Mouse (Mus musculus) heart, postnatal 4 days (tissue): ENCODE measurements around the gene Cacng5. TPM values are rescaled to one million over a fixed set of nuclear protein-coding genes. Genes with fewer than 3 reads are reported as not detected.

Experiments used
- DNase-seq: peaks from one replicate; pipeline ENCODE4 v3.0.0; 2021
- total RNA-seq, 2 experiments: library from RNA; stranded (reverse); gene quantifications; 2 replicates each; pipeline ENCODE4 v1.2.3; 2021

The Cacng5 gene
- total RNA-seq, 2 experiments from 2014 or later: 0.10 to 0.11 TPM

DNA sequence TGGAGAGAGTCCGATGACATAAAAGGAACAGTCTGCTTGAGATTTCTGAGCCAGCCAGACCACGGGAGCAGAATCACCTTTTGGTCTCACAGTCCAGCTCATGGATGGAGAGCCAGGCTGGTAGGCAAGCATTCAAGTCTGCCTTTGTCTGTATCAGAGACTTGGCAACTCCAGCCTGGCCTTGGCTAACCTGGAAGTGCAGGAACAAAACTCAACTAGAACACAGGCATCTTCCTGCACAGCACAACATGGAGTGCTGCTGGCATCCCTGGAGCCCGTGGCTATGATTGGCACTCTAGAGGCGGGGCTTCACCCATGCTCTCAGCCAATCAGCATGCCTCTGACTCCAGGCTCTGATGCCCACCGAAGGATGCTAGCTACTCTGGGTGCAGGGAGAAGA, 38.0 kb downstream of the Cacng5 start:
- no peak for DNase-seq

DNA sequence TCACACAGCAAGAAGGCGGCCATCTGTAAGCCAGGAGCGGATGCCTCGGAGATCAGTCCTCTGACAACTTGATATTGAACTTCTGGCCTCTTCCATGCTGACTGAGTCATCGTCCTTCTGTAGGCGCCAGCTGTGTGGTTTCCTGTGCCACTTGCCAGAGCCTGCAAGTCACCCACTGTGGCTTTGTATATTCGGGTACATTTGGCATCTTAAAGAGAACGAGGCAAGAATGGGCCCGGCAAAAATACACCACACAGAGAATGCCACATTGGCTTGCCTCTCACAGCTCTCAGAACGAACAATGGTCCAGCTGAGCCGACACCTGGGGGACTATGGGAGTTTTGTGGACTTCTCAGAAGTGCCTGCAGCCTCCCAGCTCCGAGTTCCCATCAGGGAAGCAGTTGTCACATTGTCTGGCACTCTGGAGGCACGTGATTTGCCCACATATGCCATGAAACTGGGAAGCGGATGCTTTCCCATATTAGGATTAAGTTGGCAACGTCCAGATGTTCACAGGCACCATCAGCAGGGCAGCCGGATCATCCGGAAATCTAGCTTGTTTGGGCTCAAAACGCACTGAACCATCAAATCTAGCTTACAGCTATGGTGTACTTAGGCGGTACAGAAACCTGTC, 38.9 kb downstream of the Cacng5 start:
- DNase-seq: no peak

DNA sequence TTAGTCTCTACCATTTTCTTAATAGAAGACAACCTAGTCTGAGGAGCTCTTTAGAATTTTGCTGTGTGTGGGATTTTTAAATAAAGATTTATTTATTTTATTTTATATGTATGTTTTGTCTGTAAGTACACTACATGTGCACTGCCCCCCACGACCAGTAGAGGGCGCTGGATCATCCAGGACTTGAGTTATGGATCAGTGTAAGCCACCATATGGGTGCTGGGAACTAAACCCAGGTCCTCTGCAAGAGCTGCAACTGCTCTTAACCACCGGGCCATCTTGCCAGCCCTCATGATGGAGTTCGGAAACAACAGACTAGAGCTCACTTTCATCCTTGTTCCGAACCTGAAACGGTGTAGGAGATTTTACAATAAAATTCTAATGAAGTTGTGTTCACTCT, 42.1 kb downstream of the Cacng5 start:
- DNase-seq: no peak

DNA sequence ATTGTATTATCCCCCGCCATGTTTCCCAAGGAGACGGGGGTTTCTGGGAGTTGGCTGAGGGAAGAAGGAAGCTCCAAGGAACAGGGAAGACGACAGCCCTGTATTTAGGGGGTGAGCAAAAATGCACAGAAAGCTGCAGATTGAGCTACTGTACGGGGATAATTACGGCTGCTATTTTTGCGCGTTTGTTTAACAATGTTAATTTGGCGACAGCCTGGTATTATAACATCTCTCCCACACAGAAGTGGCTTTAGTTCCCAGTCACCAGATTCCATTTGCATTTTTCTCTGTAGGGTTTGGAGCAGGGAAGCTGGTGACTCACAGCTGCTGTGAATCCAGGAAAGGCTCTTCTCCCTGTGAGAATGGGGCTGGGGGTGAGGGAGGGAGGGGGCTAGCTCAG, 47.3 kb downstream of the Cacng5 start:
- no peak for DNase-seq

DNA sequence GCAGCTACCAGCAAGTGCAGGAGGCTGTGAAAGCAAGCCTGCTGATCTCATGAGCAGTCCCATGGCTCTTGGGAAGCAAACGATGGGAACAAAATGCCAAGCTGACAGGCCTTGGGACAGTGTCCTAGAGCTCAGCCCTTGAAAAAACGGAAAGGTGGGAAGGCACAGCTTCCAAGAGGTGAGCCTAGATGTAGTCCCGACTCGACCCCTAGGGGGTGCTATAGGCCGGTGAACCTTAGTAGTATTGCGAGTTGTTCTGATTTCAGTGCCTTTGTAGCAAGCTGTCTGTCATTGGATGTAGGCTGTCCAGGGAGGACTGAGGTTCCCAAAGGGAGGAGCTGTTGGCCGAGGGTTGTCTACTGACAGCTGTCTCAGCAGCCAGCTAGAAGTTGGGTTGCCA, 49.7 kb downstream of the Cacng5 start:
- peak; percentile 81 for DNase-seq

DNA sequence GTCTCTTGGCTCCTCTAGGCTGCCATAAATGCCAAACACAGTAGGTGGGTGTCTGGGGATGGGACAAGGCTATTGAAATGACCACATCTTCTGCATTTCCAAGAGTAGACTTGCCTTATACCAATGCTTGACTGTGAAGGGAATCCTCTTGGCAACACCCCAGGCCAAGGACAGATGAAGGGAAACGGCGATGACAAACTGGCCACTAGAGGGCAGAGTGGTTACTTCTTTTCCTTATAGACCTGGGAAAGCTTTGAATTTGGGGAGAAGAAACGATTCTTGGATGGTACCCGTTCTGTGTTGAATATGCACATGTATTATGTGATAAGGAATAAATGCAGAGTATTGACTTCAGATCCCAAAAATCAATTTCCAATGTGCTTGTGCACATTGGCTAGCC, 50.8 kb downstream of the Cacng5 start:
- DNase-seq: peak; percentile 79

DNA sequence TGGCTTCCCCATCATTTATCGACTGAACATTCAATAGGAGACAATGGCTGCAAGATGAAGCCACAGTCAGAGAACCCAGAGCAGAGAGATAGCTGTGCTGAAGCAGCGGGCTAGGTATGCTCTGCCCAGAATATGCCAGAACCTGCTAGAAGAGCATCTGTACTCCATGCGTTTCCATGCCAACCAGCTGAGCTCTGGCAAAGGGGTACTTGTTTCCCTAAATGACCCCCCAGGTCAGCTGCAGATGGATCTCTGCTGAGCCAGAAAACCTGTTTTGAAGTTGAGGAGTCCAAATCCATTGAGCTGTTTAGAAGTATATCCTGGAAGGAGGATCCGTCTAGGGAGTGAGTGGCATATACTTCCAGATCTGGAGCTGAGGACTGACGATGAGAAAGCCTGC, 53.1 kb downstream of the Cacng5 start:
- no peak for DNase-seq

DNA sequence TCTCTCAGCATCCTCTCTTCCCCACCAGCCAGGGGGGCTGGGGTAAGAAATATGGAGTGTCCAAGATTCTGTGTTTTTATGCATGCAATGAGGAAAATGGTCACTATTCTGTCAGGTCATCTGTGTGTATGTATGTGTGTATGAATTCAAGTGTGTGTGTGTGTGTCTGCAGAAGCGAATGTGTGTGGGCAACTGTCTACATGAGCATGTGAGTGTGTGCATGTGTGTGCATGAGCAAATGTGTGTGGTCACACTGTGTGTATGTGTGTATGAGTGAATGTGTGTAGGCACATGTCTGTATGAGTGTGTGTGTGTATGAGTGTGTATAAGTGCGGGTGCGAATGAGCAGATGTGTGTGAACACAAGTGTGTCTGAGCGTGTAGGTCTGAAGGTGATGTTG, 55.0 kb downstream of the Cacng5 start:
- no peak for DNase-seq

DNA sequence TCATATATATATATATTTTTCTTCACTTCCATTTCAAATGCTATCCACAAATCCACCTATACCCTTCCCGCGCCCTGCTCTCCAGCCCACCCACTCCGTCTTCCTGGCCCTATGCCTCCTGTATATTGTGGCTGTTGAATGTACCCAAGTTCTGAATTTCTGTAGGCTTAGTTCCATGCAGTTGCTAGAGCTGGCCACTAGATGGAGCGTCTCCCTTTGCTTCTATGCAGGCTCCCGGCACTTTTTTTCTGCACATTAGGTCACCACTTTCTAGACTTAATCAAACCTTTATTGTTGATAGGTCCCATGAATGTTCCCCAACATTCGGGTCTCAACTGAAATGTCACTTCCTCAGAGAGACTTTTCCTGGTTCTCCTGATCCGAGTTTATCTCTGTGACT, 55.6 kb downstream of the Cacng5 start:
- peak; percentile 55 for DNase-seq

DNA sequence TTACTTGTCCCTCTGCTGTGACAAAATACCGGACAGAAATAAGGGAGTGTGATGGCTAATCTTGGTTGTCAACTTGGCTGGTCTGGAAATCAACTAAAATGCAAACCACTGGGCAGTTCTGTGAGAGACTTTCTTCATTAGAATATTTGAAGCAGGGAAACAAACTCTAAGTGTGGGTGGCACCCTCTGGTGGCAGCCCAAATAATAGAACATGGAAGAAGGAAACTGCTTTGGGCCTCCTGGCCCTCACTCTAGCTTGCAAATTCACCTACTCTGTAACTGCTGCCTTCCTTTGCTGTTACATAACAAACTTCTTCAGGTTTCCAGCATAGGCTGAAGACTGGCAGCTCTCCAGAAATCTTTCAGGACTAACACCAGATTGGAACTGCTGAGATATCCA, 61.8 kb downstream of the Cacng5 start:
- DNase-seq: peak; percentile 61

DNA sequence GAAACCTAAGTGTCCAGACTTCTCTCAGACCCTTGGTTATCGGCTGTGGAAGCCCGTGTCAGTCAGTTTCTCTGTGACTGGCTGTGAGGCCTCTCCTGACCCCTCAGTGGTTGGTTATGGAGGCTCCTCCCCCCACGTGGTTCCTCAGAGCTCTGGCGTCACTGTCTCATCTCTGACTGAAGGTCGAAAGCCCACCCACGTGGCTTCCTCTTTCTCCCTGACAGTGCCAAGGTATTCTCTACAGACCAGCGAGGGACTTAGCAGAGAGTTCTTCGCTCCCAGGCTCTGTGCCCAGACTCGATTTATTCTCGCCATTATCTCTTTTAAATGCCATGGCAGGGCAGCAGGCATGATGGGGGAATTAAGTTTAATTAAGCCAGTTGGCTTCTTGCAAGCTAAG, 65.2 kb downstream of the Cacng5 start:
- DNase-seq: peak; percentile 9

DNA sequence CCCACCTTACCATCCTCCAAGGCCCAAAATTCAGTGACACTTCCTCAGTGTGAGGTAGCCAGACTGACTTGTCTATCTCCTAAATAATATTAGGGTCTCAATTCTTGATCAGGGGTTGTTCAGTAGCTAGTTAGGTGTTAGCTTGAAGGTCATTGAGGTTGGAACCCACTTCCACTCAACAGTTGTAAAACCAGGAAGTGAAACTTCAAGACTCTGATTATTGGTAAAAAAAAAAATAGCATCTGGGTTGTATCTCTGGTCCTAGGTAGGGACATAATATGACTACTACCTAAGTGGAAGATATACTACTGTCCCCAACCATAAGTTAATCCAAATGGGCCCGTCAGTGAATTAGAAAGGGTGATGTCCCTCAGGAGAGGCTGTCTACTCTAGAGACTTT, 70.7 kb downstream of the Cacng5 start:
- no peak for DNase-seq

DNA sequence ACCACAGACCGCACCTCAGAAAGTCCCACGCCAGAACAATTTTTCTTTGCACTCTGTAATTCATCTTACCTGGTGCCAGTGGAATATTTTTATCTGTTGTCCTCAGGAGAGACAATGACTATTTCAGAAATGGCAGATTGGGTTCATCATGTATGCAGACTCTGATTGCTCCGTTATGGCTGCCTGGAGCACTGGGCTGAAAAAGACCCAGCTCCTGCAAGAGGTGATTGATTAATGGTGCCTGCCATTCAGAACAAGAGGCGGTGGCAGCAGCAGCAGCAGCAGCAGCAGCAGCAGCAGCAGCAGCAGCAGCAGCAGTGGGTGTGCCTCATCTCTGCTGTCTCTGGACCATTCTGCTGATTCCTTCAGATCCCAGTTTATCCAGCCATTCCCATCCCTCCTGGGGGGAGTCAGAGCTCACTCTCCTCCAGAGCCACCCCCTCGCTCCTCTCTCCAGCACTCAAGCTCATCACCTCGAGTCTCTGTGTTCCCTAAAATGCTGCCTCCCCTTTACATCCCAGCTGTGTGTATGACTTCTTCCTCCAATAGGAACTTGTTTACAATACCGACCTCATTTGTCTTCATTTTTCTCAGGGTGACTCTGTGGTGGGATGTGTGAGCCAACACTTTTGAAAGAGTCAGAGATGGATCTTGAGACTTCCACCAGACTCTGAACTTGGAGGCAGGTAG, 81.4 kb downstream of the Cacng5 start:
- DNase-seq: no peak

Other genes starting within 250 kb of the Cacng5 start
- under 1 TPM in 1 of 2 experiments, not detected in 1; 0.34 TPM for gene Cacng1, start 198.5 kb downstream of the Cacng5 start, total RNA-seq
- under 1 TPM; 0.41 to 0.64 TPM for gene Cacng4, start 120.5 kb downstream of the Cacng5 start, total RNA-seq